Mouse (Mus musculus) adrenal gland, adult 2 months (tissue): ENCODE measurements at regions not wholly inside any gene's neighbourhood (a gene's known extent, or its start where the extent isn't known, plus 50 kb on each side); places are given as distances from the start of the nearest gene placed in this dataset.
"Not testable (repeated sequence)": the region's sequence is repeated elsewhere in the genome, so short reads cannot be mapped to it uniquely, and the experiment has no call there.

Source experiments
- DNase-seq: peaks from one replicate; pipeline ENCODE4 v3.0.0; 2021

DNA sequence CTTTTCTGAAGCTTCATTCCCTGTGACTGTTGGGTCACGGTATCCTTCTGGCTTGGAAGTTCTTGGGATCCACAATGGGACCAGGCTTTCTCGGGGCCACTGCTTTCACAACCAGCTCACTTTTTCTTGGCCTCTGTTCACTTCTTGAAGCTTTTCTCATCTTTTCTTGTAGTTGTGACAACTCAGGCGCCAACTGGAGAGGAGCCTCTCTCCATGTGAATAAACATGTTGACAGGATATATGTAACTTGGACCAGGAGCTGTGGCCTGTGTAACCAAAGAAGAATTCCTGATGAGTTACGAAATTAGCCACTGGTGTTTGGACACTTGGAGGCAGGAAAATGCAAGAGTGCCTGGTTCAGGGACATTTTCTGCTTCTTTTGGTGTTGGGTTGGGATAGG is 148.1 kb upstream of the Gm12728 start:
- no peak for DNase-seq

DNA sequence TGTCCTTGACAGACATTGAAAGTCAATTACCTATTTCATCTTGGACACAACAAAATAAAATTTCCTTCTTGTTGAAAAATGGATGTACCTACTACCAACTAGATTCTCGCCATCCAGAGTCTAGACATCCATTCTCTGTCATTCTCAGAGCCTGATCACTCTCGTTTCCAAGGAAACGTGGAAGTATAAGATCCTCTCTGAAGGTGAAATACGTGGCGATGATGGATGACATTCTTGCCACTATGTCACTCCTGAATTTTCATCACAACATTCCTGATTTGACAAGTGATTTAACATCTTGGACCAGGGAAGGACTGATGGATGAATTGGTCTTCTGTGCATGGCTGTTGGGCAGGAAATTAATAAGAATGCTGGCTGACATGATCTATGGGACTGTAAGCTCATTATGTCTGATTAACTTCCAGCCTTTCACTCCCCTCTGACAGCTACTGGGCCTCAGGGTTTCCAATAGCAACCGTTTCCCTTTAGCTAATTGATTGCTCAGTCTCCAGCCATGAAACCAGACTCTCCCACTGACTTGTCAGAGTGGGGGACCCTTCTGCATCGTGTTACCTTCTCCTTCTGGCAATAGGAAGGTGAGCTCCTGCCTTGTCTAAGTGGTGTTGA is 140.7 kb upstream of the Gm12728 start:
- no peak for DNase-seq

DNA sequence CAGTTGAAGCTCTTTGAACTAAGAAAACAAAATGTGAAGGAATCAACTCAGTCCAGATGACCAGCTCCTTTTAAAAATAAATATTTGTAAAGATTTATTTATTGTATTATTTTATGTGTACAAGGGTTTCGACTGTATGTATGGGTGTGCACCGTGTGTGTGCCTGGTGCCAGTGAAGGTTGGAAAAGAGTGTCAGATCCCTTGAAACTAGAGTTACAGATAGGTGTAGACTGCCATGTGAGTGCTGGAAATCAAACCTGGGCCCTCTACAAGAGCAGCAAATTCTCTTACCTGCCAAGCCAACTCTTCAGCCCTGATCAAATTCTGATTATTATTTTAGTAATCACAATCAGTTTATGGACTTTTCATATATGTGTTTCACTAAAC is 140.2 kb upstream of the Gm12728 start:
- no peak for DNase-seq

DNA sequence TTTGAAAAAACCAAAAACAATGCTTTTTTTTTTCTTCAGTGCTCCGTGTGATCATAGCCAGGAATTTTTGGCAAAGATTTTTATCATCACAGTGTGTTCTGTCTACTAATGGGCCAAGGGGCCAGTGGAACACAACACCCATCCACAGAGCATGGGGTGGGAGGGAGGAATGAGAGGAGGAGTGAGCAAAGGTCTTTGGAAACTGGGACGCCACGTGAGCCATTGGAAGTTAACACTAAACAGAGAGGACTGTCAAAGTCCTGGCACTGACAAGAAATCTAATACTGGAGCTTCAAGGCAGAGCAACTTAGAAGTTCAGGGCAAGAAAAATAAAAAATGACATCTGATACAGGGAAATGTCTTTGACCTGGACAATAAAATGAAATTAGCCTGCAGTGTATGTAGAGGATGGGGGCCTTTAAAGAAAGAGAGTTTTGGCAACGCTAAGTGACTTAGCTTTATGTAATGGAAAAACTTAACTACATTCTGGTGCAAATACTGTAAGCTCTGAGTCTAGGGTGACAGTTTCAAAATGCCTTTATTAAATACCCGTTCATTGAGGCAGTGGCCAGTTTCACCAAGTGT is 133.5 kb upstream of the Gm12728 start:
- peak; percentile 26 for DNase-seq

DNA sequence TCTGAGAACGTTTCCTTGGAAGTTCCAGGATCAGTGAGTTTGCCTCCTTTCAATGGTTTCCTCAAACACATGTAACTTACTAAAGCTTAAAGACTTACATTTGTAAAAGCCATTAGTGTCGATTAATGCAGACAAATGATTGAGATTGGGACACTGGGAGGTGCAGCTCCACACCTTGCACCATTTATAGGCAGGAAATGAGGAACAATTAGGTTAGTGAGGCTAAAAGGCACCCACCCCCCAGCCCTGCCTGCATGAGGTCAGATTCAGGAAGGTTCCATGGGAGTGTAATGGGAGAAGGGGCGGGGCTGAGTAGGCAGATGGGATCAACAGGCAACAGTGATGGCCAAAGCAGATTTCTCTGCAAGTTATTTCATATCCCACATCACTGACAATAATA is 131.1 kb upstream of the Gm12728 start:
- DNase-seq, result no peak

DNA sequence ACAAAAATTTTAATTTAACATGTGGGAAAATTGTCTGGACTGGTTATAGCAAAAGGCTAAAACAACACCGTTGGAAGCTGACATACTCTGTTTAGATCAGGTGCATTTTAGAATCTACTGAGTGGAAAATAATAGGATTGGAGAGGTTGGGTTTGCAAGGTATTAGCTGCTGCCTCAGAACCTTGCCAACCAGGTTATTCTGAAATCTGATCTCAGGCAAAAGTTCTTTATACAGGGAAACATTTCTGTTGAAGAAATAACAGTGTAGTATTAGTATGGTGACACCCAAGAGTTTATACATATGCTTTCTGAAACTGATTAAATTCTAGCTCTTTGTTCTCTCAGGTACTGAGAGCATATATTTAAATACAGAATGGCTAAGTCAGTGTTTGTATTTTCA is 113.0 kb upstream of the Gm12728 start:
- no peak for DNase-seq

DNA sequence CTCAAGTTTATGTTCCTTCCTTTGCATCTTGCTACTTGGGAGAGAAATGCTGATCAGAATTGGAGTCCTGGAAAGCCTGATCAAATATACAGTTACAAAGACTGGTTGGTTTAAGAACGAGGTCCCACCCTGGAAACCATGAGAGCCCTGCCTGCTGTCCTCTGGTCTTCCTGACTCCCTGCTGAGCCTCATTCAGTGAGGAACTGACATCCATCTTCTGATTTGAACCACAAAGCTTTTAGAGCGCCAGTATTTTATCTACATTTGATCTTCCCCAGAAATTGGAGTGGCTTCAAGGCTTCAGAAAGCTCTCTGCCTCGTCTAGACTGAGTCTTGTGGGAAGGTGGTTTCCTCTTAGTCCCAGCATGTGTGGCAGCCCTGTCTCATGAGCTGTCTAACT is 99.0 kb upstream of the Gm12728 start:
- no peak for DNase-seq

DNA sequence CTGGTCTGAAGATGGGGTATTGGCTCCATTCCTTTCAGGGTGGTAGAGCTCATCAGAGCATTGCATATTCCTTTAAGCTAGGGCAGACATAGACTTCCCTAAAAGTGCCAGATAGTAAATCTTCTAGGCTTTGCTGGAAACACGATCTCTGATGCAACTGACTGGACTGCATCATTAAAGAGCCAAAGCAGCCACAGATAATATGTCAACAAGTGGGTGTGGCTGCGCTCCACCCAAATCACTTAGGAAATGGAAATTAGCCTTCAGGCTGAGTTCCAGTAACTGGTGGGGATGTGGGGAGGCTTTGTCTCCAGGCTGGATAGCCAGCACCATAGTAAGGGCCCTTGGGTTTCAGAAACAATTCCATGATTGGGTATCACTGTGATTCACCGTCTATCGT is 97.3 kb upstream of the Gm12728 start:
- DNase-seq, result peak; percentile 24

DNA sequence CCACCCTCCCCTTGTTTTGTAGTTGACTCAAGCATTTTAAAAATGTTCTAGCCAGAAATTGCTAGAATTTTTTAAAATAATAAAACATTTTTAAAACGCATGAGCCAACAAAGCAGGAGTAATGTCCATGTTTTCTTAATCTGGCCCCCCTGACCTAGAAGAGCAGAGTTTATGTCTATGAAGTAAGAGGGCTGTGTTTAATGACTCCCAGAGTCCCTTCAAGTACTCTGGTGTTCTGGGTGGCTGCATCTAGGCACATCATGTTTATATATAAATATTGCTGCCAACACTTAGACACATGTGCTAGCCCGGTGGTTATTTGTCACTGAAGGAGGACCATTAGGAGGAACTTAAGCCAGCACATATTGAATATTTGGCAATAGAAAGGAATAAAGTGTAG is 93.8 kb upstream of the Gm12728 start:
- no peak for DNase-seq

DNA sequence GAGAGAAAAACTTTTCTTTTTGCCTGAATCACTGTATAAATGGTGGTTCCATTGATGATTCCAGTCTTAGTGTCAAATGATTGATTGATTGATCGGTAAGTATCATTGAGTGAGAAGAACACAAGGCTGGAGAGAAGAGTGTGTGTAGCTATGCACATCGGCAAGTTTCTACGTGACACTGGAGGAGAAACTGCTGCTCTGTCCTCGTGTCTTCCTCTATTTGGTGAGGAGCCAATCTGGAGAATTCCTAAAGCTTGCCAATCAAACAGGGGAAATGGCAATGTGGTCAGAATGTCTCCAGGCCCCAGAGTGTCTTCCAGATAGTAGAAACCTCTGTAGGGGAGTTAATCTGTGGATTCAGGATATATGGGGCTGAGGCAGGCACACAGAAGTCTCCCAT is 92.5 kb upstream of the Gm12728 start:
- no peak for DNase-seq

DNA sequence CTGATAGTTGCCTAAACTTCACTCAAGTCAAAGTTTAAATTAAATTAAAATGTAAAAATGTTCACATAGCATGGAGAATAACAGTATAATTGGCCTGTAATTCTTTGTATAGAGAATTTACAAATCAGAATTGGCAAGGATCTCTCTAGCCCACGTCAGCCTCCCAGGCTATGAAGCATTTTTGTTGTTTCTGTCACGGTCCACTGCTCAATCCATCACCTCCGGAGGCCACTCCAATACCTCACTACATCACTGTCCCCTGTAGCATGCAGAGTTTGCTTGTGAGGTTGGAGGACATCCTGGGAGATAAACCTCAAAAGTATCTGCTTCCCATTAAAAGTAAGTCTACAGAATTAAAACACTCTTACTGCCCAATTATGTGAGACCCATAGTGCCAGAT is 87.6 kb upstream of the Gm12728 start:
- no peak for DNase-seq

DNA sequence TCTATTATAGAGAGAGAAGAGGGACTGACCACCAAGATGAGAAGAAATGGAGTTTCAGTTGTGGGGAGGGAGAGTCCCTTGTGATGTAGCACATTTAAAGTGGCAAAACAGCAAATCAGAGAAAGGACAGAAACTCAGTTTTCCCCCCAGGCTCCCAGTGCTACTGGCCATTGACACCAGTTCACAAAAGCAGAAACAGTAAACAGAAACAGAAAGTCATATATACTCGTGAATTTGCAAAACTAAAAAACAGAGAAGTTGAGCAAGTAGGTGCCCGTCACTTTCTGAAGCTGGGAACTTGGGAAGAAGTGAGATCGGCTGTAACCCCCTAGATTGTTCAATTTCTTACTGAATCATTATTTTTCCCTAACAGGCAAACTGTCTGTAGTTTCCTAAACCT is 86.3 kb upstream of the Gm12728 start:
- DNase-seq, result no peak

DNA sequence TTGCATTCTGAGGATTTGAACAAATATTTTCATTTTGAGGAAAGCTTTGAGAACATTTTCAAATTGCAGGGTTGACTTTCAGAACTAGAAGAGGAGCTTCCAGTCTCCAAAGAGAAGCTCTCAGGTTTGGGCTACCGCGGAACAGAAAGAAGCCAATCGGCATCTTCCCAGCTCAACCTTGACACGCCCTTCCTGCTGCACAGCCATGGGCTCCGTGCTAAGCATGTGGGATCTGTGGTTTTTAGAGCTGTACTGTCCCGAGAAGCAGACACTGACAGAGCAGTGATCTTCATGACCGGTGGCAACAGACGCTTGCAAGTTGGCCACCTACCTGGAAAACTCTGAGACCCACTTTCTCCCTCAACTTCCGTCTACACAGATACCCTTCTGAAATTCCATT is 85.4 kb upstream of the Gm12728 start:
- DNase-seq, result no peak

DNA sequence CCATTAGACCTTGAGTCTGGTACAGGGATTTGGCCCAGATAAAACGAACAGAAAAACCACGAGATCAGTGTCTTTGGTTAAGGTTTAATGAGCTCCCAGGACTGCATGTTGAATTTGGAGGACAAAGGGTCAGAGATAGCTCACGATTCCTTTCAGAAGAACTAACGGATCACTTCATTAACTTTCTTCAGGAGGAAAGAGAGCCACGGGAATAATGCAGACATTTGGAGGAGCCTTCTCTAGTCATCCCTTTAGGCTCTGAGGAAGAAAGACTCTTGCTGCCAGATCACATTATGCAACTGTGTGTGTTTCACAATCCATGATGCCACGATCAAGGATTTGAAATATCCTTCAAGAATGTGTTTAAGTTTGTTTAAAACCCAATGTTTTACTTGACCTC is 83.7 kb upstream of the Gm12728 start:
- peak; percentile 67 for DNase-seq

DNA sequence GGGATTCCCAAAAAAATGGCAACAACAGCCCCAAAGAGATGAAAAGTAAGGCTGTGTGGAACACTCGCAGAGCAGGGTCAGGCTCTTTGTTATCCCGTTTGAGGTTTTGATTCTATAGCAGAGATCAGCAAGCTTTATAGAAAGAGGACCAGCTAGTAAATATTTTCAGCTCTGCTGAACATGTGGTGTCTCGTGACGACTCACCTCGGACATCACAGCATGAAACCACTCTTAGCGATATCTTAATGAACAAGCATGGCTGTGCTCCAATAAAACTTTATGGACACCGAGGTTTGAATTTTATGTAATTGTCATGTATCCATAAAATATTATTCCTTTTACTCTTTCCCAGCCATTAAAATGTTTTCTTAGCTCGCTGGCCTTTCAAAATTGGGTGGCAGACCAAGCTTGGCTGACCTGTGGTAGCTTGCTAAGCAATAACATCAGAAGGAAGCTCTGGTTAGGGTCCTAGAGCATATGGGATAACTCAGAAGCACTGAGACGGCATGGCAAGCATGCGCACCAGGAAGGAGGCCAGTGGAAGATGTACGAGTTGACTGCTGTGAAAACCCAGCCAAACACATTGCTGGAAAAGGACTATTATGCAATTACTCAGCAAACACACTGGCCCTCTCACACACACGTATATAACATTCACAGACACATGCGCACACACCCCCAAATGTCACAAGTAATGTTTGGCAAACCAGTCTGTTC is 81.4 kb upstream of the Gm12728 start:
- no peak for DNase-seq

DNA sequence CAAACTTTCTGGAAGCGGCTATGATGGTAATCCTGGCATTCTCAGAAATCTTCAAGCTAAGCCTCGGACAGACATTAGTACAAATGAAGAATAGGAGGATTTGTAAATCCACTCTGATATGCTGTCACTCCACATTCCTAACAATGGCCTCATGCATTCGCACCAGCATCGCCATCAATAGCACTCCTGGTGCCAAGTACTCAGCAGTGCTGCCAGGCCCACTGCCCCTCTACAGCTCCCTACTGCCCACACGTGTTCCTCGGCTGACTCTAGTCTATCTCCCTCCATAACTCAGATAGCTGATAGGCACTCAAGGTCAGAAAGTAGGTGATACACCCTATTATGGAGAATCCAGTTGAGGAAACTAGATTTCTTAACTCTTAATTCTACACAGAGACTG is 75.7 kb upstream of the Gm12728 start:
- no peak for DNase-seq

DNA sequence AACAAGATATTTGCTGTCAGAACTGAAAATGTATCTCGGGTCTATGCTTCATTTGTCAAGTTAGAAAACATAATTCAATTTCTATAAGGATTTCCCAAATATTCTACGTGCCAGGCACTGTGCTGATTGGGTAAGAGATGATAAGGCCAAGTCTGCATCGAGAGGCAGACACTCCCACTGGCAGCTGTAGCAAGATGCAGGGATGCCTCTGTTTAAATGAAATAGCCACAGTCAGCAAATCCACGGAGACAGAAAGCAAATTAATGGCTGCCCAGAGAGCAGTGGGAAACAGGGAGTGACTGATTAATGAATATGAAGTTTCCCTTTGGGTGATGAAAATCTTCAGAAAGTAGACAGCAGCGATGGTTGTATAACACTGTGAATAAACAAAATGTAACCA is 71.6 kb upstream of the Gm12728 start:
- no peak for DNase-seq

DNA sequence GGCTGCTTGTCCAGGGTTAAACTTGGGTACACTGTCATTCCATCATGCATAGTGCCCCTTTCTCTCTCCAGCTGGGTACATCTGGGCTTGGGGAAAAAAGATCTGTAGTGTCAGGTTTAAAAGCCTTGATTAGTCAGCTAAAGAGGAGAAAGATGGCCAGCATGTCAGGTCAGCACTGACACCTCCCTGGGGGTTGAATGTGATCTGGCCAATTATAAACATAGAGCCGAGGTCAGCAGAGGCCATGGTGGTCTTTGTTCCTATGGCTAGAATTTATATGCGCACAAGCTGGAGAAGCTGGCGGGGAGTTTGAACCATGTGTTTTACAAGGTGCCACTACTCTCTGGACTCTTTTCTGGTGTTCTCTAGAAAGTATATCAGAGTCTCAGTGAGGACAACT is 61.0 kb upstream of the Gm12728 start:
- no peak for DNase-seq

DNA sequence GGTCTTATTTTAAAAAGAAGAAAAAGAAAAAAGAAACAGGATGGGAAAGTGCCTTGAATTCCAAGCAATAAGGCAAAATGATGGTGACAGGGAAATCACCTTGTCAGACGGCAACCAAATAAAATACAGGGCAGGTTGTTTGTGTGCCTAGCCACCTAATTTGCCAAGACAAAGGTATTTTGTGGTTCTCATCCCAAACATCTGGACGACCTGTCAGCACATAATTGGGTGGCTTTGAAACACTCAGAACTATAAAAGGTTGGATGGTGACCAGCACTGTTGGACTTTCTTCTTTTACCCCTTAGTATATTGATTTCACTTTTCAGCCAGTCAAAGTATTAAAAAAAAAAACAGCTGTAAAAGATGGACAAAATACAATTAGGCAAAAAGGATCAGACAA is 58.8 kb upstream of the Gm12728 start:
- DNase-seq, result no peak

DNA sequence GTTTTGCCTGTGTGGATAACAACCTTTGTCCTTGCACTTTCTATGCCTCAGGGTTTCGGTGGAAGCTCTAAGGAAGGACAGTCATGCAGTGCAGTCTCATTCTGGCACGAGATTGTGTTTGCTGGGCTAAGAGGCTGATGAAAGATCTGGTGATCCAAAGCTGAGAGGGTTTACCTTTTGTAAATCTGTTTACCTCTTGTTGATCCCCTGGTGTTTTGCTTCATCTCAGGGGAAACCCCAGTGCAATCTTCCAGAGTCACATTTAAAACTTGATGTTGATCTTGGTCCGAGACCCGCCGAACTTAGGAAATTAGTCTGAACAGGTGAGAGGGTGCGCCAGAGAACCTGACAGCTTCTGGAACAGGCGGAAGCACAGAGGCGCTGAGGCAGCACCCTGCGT is 54.6 kb upstream of the Gm12728 start:
- DNase-seq, result not testable (repeated sequence)
